Mouse (Mus musculus): ENCODE data around the gene Fgr. TPM values are rescaled to one million over a fixed set of nuclear protein-coding genes. Genes with fewer than 3 reads are reported as not detected.
A peak's percentile ranks its signal among the peaks of the same experiment; 100 is the strongest.

Gene Fgr
- total RNA-seq, 2 experiments from 2014 or later, result 0.57 to 0.69 TPM

- DNase-seq, result peak in 1 of 2 experiments; percentile 54
Measured at GRCm38 (mm10) chr4:133035446-133035845, 61.6 kb downstream of the Fgr start.

- DNase-seq, result no peak
Measured at GRCm38 (mm10) chr4:133035946-133036345, 62.1 kb downstream of the Fgr start.

- DNase-seq, result peak in 1 of 2 experiments; percentile 58
Measured at GRCm38 (mm10) chr4:133037293-133037692, 63.4 kb downstream of the Fgr start.

GRCm38 (mm10) chr4:133037798-133038197 lies 63.9 kb downstream of the Fgr start:
- DNase-seq, result no peak

GRCm38 (mm10) chr4:133038521-133039115 lies 64.7 kb downstream of the Fgr start:
- DNase-seq, result peak; percentile 80 to 81

GRCm38 (mm10) chr4:133039116-133039819 lies 65.4 kb downstream of the Fgr start:
- DNase-seq, result peak; percentile 63 to 73

GRCm38 (mm10) chr4:133039832-133040231 lies 65.9 kb downstream of the Fgr start:
- DNase-seq, result peak in 1 of 2 experiments; percentile 49

- DNase-seq, result no peak
Measured at GRCm38 (mm10) chr4:133040241-133040904, 66.5 kb downstream of the Fgr start.

- no peak for DNase-seq
Measured at GRCm38 (mm10) chr4:133042244-133042643, 68.3 kb downstream of the Fgr start.

GRCm38 (mm10) chr4:133042651-133043635 lies 69.0 kb downstream of the Fgr start:
- peak; percentile 56 to 57 for DNase-seq

GRCm38 (mm10) chr4:133043798-133044646 lies 70.1 kb downstream of the Fgr start:
- DNase-seq, result peak; percentile 85 to 90

- no peak for DNase-seq
Measured at GRCm38 (mm10) chr4:133044647-133045094, 70.8 kb downstream of the Fgr start.

- DNase-seq, result peak in 1 of 2 experiments; percentile 45
Measured at GRCm38 (mm10) chr4:133045771-133046474, 72.0 kb downstream of the Fgr start.

GRCm38 (mm10) chr4:133046691-133047352 lies 72.9 kb downstream of the Fgr start:
- DNase-seq, result no peak

GRCm38 (mm10) chr4:133047353-133048105 lies 73.6 kb downstream of the Fgr start:
- DNase-seq, result no peak

- DNase-seq, result peak; percentile 58 to 59
Measured at GRCm38 (mm10) chr4:133049071-133049920, 75.4 kb downstream of the Fgr start.

- DNase-seq, result peak; percentile 69 to 73
Measured at GRCm38 (mm10) chr4:133050196-133050836, 76.4 kb downstream of the Fgr start.
